Mouse (Mus musculus) midbrain, postnatal 0 days (tissue): ENCODE measurements at regions not wholly inside any gene's neighbourhood (a gene's known extent, or its start where the extent isn't known, plus 50 kb on each side); places are given as distances from the start of the nearest gene placed in this dataset.
A peak's percentile ranks its signal among the peaks of the same experiment; 100 is the strongest.

Experiments used
- ATAC-seq: fragments of 200-750 bp; cut with Nextera tagmentation; 2 replicates; pipeline ENCODE4 v1.8.0; 2017; ENCODE audit warnings: moderate number of reproducible peaks, mild to moderate bottlenecking, moderate TSS enrichment, moderate library complexity; ENCODE audit not compliant: low FRiP score
- DNase-seq: peaks from one replicate; pipeline ENCODE4 v3.0.0-alpha.2; 2015; ENCODE audit warnings: low spot score
- H3K27ac ChIP-seq: fragments of 300-500 bp; sonication (generic); 2 replicates; pipeline ENCODE4 v1.5.1; 2014; ENCODE audit warnings: low read depth, mild to moderate bottlenecking, low read length, mixed read lengths
- H3K27me3 ChIP-seq: fragments of 300-500 bp; sonication (generic); 2 replicates; pipeline ENCODE4 v1.6.1; 2014; ENCODE audit warnings: low read length, control low read depth, mixed read lengths; ENCODE audit not compliant: insufficient read depth
- H3K36me3 ChIP-seq: fragments of 300-500 bp; sonication (generic); 2 replicates; pipeline ENCODE4 v1.6.1; 2014; ENCODE audit warnings: low read length, control low read depth, mixed read lengths; ENCODE audit not compliant: insufficient read depth
- H3K4me1 ChIP-seq: fragments of 300-500 bp; sonication (generic); 2 replicates; pipeline ENCODE4 v1.6.1; 2014; ENCODE audit warnings: mild to moderate bottlenecking, control low read depth, antibody characterized with exemption, low read length, mixed read lengths; ENCODE audit not compliant: insufficient read depth
- H3K4me2 ChIP-seq: fragments of 300-500 bp; sonication (generic); 2 replicates; pipeline ENCODE4 v1.6.1; 2014; ENCODE audit warnings: low read depth, mild to moderate bottlenecking, low read length, mixed read lengths; ENCODE audit not compliant: poor library complexity, severe bottlenecking
- H3K4me3 ChIP-seq: fragments of 300-500 bp; sonication (generic); 2 replicates; pipeline ENCODE4 v1.5.1; 2014; ENCODE audit warnings: low read depth, mild to moderate bottlenecking, low read length, moderate library complexity
- H3K9ac ChIP-seq: fragments of 300-500 bp; sonication (generic); replicated peaks from 2 replicates; pipeline ENCODE4 v1.6.1; 2014; ENCODE audit warnings: mild to moderate bottlenecking, low read length, moderate library complexity, mixed read lengths; ENCODE audit not compliant: poor library complexity, severe bottlenecking
- H3K9me3 ChIP-seq: fragments of 300-500 bp; sonication (generic); 2 replicates; pipeline ENCODE4 v1.6.1; 2016; ENCODE audit warnings: low read length, control low read depth
- CTCF ChIP-seq: IDR thresholded peaks from 2 replicates; pipeline ENCODE4 v1.5.1; 2016; ENCODE audit warnings: antibody characterized with exemption, mild to moderate bottlenecking
- WGBS: fragments of 180-500 bp; shearing (Covaris S2); extraction: QIAGEN DNeasy Blood & Tissue Kit; methylation state at CpG from one replicate; pipeline ENCODE4 v1.1.7; 2014; 5-methylcytosine and 5-hydroxymethylcytosine counted together

DNA sequence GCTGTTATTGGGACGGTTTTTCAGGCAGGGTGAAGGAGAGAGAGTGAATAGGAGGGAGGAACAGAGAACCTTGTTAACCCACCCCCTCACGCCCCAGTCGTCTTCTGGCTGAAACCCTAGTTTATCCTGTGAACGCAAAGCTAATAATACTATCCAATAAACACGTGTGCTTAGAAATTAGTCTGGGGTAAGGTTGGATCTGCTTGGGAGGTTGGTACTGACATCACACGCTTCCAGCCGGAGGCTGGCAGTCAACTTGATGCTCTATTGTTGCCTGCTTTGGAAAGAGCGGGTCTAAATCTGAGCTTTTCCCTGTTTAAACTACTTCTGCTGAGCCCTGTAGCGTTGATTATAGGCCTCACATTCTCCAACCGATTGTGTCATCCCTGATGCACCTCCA is 138.4 kb upstream of the Mdm1 start:
- no peaks in the 10 kb centered on the region for H3K36me3 ChIP-seq
- WGBS, result 79% methylated on average over 10 of the region's 10 CpGs
- H3K9ac ChIP-seq, result no peak overlapping the region
- ATAC-seq (no peak), DNase-seq (no peak)
- TF ChIP-seq CTCF, result no peak
- no peak overlapping the region for H3K4me2 ChIP-seq
- H3K27me3 ChIP-seq, result no peaks in the 10 kb centered on the region
- no peak overlapping the region for H3K27ac ChIP-seq
- no peak overlapping the region for H3K4me3 ChIP-seq
- H3K9me3 ChIP-seq, result no peaks in the 10 kb centered on the region
- H3K4me1 ChIP-seq, result no peaks in the 10 kb centered on the region

DNA sequence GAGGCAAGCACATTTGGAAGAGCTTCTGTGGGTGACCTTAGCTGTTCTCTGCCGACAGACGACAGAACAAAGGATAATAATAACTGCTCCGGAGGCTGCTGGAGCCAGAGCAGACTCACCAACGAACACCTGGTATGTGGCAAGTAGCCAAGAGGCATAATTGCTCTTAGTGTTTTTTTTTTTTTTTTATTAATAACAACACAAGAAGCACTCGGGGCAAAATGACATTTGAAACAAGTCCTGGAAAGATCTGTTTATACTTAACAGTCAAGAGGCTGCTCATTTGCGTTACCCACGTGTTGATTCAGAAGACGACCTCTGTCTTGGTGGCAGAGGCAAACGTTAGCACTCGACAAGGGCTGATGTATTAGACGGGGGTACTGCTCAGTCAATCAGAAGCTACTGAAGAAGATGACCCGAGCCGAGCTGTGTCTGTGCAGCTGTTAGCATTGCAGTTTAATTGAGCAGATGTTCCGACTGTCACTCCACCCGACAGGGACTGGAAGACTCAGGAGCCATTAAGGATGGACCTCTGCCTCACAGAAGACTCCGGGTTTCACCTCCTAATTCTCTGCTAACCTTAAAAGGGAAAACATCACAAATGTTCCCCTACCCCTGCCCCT is 137.8 kb upstream of the Mdm1 start:
- DNase-seq (peak; percentile 54), ATAC-seq (no peak)
- H3K27ac ChIP-seq, result no peak overlapping the region
- no peak overlapping the region for H3K4me3 ChIP-seq
- H3K9me3 ChIP-seq, result no peaks in the 10 kb centered on the region
- no peak overlapping the region for H3K4me2 ChIP-seq
- H3K27me3 ChIP-seq, result no peaks in the 10 kb centered on the region
- 54% methylated on average over 16 of the region's 16 CpGs for WGBS
- no peaks in the 10 kb centered on the region for H3K4me1 ChIP-seq
- TF ChIP-seq CTCF, result no peak
- H3K9ac ChIP-seq, result no peak overlapping the region
- H3K36me3 ChIP-seq, result no peaks in the 10 kb centered on the region

DNA sequence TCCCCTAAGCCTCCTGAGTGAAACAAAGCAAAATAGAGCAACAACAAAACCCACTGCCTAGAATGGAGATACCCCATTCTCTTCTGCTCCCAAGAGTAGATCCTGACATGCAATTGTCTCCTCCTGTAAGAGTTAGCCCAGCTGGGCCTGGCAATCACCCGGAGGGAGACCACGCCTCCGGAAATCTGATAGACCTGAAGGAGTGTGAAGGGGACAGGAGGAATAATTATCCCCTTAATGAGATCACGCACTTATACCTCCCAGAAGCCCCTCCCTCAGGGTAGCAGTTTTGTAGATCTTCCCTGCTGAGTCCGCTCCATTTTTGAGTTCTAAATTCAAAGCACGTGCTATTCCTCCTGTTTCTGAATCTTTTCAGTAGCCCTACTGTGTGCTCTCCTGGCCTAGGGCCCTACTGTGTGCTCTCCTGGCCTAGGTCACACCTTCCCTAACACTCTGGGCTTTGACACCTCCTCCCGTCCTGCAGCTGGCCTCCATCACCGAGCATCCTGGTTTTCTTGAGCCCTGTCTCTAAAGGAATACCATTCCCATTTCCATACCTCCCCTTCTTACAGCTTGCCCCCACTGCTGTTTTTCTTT is 137.2 kb upstream of the Mdm1 start:
- no peaks in the 10 kb centered on the region for H3K9me3 ChIP-seq
- 74% methylated on average over 8 of the region's 8 CpGs for WGBS
- no peaks in the 10 kb centered on the region for H3K27me3 ChIP-seq
- H3K27ac ChIP-seq, result no peak overlapping the region
- no peaks in the 10 kb centered on the region for H3K4me1 ChIP-seq
- H3K4me3 ChIP-seq, result no peak overlapping the region
- no peak for TF ChIP-seq CTCF
- H3K9ac ChIP-seq, result no peak overlapping the region
- H3K36me3 ChIP-seq, result no peaks in the 10 kb centered on the region
- no peak for DNase-seq
- no peak overlapping the region for H3K4me2 ChIP-seq
- ATAC-seq, result no peak

DNA sequence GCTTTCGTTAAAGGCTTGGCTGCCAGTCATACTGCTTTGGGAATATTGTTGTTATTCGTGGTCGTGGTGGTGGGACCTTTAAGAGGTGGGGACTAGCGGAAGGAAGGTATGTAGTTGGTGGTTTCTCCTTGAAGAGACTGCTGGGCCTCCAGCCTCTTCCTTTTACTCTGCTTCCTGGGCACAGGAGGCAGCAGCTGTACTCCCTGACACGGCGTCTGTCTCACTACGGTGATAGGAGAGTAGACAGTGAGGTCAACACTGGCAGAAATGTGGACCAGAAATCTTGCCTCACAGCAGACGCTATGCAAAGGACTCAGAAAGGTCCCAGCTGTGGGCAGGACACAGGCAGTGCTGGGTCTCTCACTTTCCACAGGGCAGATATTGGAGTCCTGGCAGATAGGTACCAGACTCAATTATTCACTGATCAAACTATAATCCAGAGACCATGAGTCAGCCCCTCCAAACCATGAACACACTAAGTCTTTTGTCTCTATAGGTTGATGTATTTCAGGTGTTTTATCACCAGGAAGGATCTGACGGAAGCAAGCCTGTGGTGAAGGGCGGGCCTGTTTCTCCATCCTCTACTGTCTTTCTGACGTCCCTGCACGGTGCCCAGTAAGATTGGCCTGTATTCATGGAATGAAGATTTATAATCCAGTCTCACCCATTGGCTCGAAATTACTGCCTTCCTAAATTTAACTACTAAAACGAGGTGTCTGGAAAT is 134.6 kb upstream of the Mdm1 start:
- H3K27ac ChIP-seq, result no peak overlapping the region
- 86% methylated on average over 14 of the region's 14 CpGs for WGBS
- H3K4me3 ChIP-seq, result no peak overlapping the region
- H3K36me3 ChIP-seq, result no peaks in the 10 kb centered on the region
- no peak for TF ChIP-seq CTCF
- no peaks in the 10 kb centered on the region for H3K9me3 ChIP-seq
- H3K4me1 ChIP-seq, result no peaks in the 10 kb centered on the region
- DNase-seq (no peak), ATAC-seq (no peak)
- no peak overlapping the region for H3K9ac ChIP-seq
- H3K27me3 ChIP-seq, result no peaks in the 10 kb centered on the region
- no peak overlapping the region for H3K4me2 ChIP-seq

DNA sequence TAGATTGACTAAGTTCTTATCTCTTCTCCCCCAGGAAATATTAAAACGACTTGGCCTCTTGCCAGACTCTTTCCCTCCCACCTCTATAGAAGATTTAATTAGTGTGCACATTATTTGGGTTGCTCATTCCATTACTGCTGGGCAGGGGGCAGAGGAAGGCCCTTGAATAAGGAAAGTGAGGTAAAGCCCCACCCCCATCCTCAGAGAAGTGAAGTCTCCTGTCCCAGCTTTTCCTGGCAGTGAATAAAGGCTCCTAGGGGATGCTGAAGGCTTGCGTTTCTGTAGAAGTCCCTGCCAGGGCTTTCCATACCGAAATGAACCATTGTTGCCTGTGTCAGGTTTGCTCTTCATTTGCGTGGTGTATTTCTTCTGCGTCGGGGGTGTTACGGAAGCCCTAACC is 133.8 kb upstream of the Mdm1 start:
- WGBS, result 71% methylated on average over 7 of the region's 7 CpGs
- H3K27ac ChIP-seq, result no peak overlapping the region
- H3K9me3 ChIP-seq, result no peaks in the 10 kb centered on the region
- H3K4me1 ChIP-seq, result no peaks in the 10 kb centered on the region
- no peak for TF ChIP-seq CTCF
- no peaks in the 10 kb centered on the region for H3K36me3 ChIP-seq
- H3K9ac ChIP-seq, result no peak overlapping the region
- no peaks in the 10 kb centered on the region for H3K27me3 ChIP-seq
- ATAC-seq (no peak), DNase-seq (no peak)
- H3K4me3 ChIP-seq, result no peak overlapping the region
- no peak overlapping the region for H3K4me2 ChIP-seq
